Mouse (Mus musculus): ENCODE measurements around the gene Vmn1r207-ps. TPM values are rescaled to one million over a fixed set of nuclear protein-coding genes. Genes with fewer than 3 reads are reported as not detected.
"Not testable (repeated sequence)": the region's sequence is repeated elsewhere in the genome, so short reads cannot be mapped to it uniquely, and the experiment has no call there.

Vmn1r207-ps gene
- polyA plus RNA-seq (2017; shearing (Covaris generic)): not detected

- not testable (repeated sequence) for ATAC-seq
Measured at GRCm38 (mm10) chr13:22729529-22729928, at the start of gene Vmn1r207-ps. TSS of gene Vmn1r207-ps (minus strand) at chr13:22729629.

DNA sequence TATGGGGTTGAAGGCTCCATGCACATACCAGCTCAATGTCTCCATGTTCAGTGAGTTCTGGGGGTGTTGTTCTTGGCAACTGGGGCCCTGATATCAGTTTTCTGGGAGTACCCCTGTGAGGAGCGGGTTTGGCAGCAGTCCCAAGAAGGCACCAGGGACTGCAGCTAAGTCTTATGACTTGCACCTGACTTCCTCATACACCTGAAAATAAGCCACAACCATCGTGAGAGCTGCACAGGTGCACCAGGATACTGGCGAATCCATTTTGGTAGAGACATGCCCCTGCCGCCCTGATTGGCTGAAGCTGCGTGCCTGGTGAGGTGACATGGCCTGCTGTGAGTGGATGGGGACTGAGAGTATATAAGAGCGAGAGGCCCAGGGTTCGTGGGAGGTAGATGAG, 47.9 kb upstream of the Vmn1r207-ps start, which contains the start of gene Vmn1r208:
Gene Vmn1r208 (minus strand): TSS at position 101 of the 400 bp plus-strand sequence.
- not testable (repeated sequence) for ATAC-seq

GRCm38 (mm10) chr13:22771592-22771991, 42.2 kb upstream of the Vmn1r207-ps start:
- ATAC-seq: not testable (repeated sequence)

DNA sequence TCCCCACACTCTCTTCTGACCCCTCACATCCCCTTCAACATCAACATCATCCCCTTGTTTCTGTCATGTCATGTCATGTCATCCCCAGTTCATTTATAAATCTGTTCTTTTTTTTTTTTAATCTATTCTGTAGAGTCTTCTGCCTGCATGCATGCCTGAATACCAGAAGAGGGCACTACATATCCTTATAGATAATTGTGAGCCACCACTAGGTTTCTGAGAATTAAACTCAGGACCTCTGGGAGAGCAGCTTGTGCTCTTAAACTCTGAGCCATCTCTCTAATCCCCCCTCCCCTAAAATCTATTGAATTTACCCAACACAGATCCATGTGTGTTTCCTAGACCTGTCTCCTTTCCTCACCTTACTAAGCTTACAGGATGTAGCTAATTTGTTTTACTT, 18.1 kb upstream of the Vmn1r207-ps start:
- ATAC-seq: no peak

DNA sequence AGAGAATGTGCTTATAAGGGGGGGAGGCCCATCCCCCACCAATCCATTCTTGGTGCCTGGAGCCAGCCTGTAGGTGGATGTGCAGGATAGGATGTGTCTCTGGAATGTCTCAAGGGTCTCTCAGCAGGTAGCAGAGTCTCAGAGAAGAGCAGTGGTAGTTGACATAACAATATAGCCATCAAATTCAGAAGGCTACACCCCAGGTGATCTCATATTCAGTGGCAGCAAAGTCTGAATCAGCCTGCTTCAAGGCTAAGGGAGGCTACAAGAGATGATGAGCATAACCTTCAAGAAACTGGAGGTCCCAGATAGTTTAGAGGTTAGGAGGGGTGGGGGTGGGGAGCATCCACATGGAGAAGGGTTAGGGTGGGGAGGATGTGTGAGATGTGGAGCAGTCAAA, 22.5 kb downstream of the Vmn1r207-ps start:
- not testable (repeated sequence) for ATAC-seq

DNA sequence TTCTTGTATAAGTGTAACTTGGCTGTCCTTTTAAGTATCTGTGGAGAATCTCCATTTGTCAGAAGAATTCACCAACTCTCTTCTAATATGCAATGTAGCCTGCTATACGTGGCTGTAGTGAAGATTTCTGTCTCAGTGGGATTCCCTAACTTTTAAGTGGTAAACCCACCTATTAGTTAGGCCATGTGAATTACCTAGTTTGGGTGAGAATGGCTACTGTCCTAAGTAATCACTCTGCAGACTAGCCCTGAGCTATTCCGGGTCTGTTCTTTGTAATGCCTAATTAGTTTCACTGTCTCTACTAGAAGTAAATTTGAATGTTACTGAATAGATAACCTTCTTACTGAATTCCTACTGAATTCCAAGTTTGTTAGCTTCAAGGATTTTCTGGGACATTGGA, 26.5 kb downstream of the Vmn1r207-ps start:
- ATAC-seq: not testable (repeated sequence)

Other genes with a start within 250 kb of the Vmn1r207-ps start
- gene Vmn1r202, start 224.2 kb downstream of the Vmn1r207-ps start, polyA plus RNA-seq (2017; shearing (Covaris generic)): under 1 TPM in 1 of 2 experiments, not detected in 1; 0.05 TPM
- under 1 TPM; 0.05 to 0.13 TPM for gene Vmn1r203, start 211.5 kb downstream of the Vmn1r207-ps start, polyA plus RNA-seq (2017; shearing (Covaris generic))
- not detected for gene Vmn1r204, start 176.4 kb downstream of the Vmn1r207-ps start, polyA plus RNA-seq (2017; shearing (Covaris generic))
- gene Vmn1r205, start 136.6 kb downstream of the Vmn1r207-ps start, polyA plus RNA-seq (2017; shearing (Covaris generic)): not detected
- not detected for gene Vmn1r206, start 105.4 kb downstream of the Vmn1r207-ps start, polyA plus RNA-seq (2017; shearing (Covaris generic))
- under 1 TPM in 1 of 2 experiments, not detected in 1; 0.11 TPM for gene Vmn1r208, start 47.8 kb upstream of the Vmn1r207-ps start, polyA plus RNA-seq (2017; shearing (Covaris generic))
- gene Vmn1r209, start 80.1 kb upstream of the Vmn1r207-ps start, polyA plus RNA-seq (2017; shearing (Covaris generic)): not detected
- not detected for gene Vmn1r210, start 101.7 kb upstream of the Vmn1r207-ps start, polyA plus RNA-seq (2017; shearing (Covaris generic))
- gene Vmn1r211, start 127.9 kb upstream of the Vmn1r207-ps start, polyA plus RNA-seq (2017; shearing (Covaris generic)): not detected
- gene Vmn1r212, start 154.6 kb upstream of the Vmn1r207-ps start, polyA plus RNA-seq (2017; shearing (Covaris generic)): not detected

Measured in activated CD4-positive, CD25-positive, alpha-beta regulatory T cell, adult 4 months (primary cell).